In genomic region chr10:105851136-105851535, GRCm38 (mm10) we compare ENCODE assay signal across 33 mouse cellular contexts. TPM values are rescaled to one million over a fixed set of nuclear protein-coding genes. Genes with fewer than 3 reads are reported as not detected.
DNase-seq lines count a peak whose midpoint lies in the region; ATAC-seq and TF ChIP-seq lines count a peak whose summit lies in the region.
"Had no signal": no experiment of that assay in that cellular context is flagged by ENCODE, and none has a peak within 500 bp of the region (broad histone marks: within the 10 kb centered on the region; RNA-seq: fewer than 3 reads in every experiment).

No protein-coding gene starts in this region.

- intact Hi-C loops in heart, adult 2 months (cut with DNase I), result no loop called here

- no peaks in the 10 kb centered on the region for H3K79me2 ChIP-seq in heart, adult 2 months (replicated peaks; ENCODE audit: control insufficient read depth, insufficient read depth, low read length)

- peaks cover 4% of the 10 kb centered on the region for H3K36me3 ChIP-seq in heart, adult 2 months (ENCODE audit: control insufficient read depth, insufficient read depth, low read length)
- peaks cover 8% of the 10 kb centered on the region; the same call in 1 of the 2 replicates for H3K36me3 ChIP-seq in heart, embryonic 11.5 days (ENCODE audit: control insufficient read depth, insufficient read depth, low read length)

- H3K4me3 ChIP-seq in heart, adult 2 months, result no peak overlapping the region
- no peak overlapping the region for H3K4me3 ChIP-seq in heart, embryonic 11.5 days (ENCODE audit: low read depth, low read length)
- H3K4me3 ChIP-seq in lung, adult 2 months (replicated peaks; ENCODE audit: extremely low read depth, low read depth, low read length), result no peak overlapping the region
- H3K4me3 ChIP-seq: embryonic facial prominence, embryonic 12.5 days; forebrain, embryonic 10.5 days; forebrain, embryonic 15.5 days; hindbrain, embryonic 13.5 days; liver, embryonic 12.5 days; megakaryocyte, embryonic 14.5 days; midbrain, embryonic 12.5 days; neural tube, embryonic 13.5 days had no signal

- no peak overlapping the region for H3K4me2 ChIP-seq in heart, embryonic 11.5 days
- H3K4me2 ChIP-seq: embryonic facial prominence, embryonic 12.5 days; forebrain, embryonic 15.5 days; hindbrain, embryonic 13.5 days; liver, embryonic 12.5 days; midbrain, embryonic 12.5 days; neural tube, embryonic 13.5 days had no signal

- no peak for ATAC-seq in cerebellum, adult (ENCODE audit: insufficient number of reproducible peaks, low FRiP score, low TSS enrichment)
- no peak for ATAC-seq in heart, embryonic 11.5 days (replicated peaks; ENCODE audit: insufficient number of reproducible peaks, low FRiP score, low TSS enrichment)
- ATAC-seq: activated CD4-positive, CD25-positive, alpha-beta regulatory T cell, adult 4 months; forebrain, embryonic 15.5 days; intestine, embryonic 16.5 days; liver, embryonic 12.5 days; liver, postnatal 0 days; lung, postnatal 0 days had no signal

- H3K4me1 ChIP-seq in heart, adult 2 months (ENCODE audit: control insufficient read depth, insufficient read depth, low read length), result no peaks in the 10 kb centered on the region
- H3K4me1 ChIP-seq in heart, embryonic 11.5 days (ENCODE audit: control insufficient read depth, insufficient read depth, low read length), result no peaks in the 10 kb centered on the region
- no peaks in the 10 kb centered on the region for H3K4me1 ChIP-seq in lung, adult 2 months (ENCODE audit: control insufficient read depth, insufficient read depth, low read length)
- H3K4me1 ChIP-seq: embryonic facial prominence, embryonic 12.5 days; forebrain, embryonic 10.5 days; forebrain, embryonic 15.5 days; hindbrain, embryonic 13.5 days; liver, embryonic 12.5 days; megakaryocyte, embryonic 14.5 days; midbrain, embryonic 12.5 days; neural tube, embryonic 13.5 days had no signal

- no peak for TF ChIP-seq EP300 in heart, adult 2 months (IDR thresholded peaks at IDR 0.05; ENCODE audit: insufficient read depth, low read depth, low read length)

- 48% methylated on average over 4 of the region's 4 CpGs for WGBS in heart, adult 2 months
- WGBS in heart, embryonic 11.5 days (ENCODE audit: insufficient replicate concordance), result 56% methylated on average over 4 of the region's 4 CpGs
- WGBS in lung, adult 2 months, result 65% methylated on average over 4 of the region's 4 CpGs

- H3K27ac ChIP-seq in heart, adult 2 months, result no peak overlapping the region
- no peak overlapping the region for H3K27ac ChIP-seq in heart, embryonic 11.5 days (ENCODE audit: low read depth, low read length)
- H3K27ac ChIP-seq: embryonic facial prominence, embryonic 12.5 days; forebrain, embryonic 10.5 days; forebrain, embryonic 15.5 days; hindbrain, embryonic 13.5 days; kidney, postnatal 0 days; liver, embryonic 12.5 days; midbrain, embryonic 12.5 days; neural tube, embryonic 13.5 days; stomach, postnatal 0 days had no signal

- peak; percentile 24 to 68 for DNase-seq in cerebellum, postnatal 25 days
- peak; percentile 44 for DNase-seq in heart, adult 11 months
- DNase-seq in heart, adult 2 months, result no peak
- peak; percentile 20 for DNase-seq in heart, postnatal 4 days
- DNase-seq in lung, adult 2 months, result no peak
- DNase-seq: adrenal gland, adult 2 months; adrenal gland, postnatal 36 days; B cell, adult 2 months; gastrocnemius, postnatal 14 days; heart, postnatal 36 days; kidney, adult 8-10 months; kidney, postnatal 4 days; left cerebral cortex, postnatal 4 days; liver, postnatal 0 days; lung, postnatal 4 days; right cerebral cortex, postnatal 4 days; thymus, adult 18-20 months; thymus, postnatal 25 days had no signal

- no peak for TF ChIP-seq POLR2A in heart, adult 2 months (IDR thresholded peaks at IDR 0.05; ENCODE audit: insufficient read depth, low read depth, low read length)
- no peak for TF ChIP-seq POLR2A in lung, adult 2 months (IDR thresholded peaks at IDR 0.05; ENCODE audit: borderline replicate concordance, extremely low read depth, low read depth, low read length)

- no peaks in the 10 kb centered on the region for H3K9me3 ChIP-seq in heart, embryonic 11.5 days (replicated peaks; ENCODE audit: control insufficient read depth, low read length)
- H3K9me3 ChIP-seq: embryonic facial prominence, embryonic 12.5 days; forebrain, embryonic 10.5 days; forebrain, embryonic 15.5 days; hindbrain, embryonic 13.5 days; liver, embryonic 12.5 days; megakaryocyte, embryonic 14.5 days; midbrain, embryonic 12.5 days; neural tube, embryonic 13.5 days had no signal

- no peaks in the 10 kb centered on the region for H3K27me3 ChIP-seq in heart, adult 2 months (ENCODE audit: control insufficient read depth, insufficient read depth, low read length)
- no peaks in the 10 kb centered on the region for H3K27me3 ChIP-seq in heart, embryonic 11.5 days (ENCODE audit: control insufficient read depth, insufficient read depth, low read length)
- H3K27me3 ChIP-seq: embryonic facial prominence, embryonic 12.5 days; forebrain, embryonic 15.5 days; hindbrain, embryonic 13.5 days; liver, embryonic 12.5 days; megakaryocyte, embryonic 14.5 days; midbrain, embryonic 12.5 days; neural tube, embryonic 13.5 days had no signal

- TF ChIP-seq CTCF in heart, adult 2 months (IDR thresholded peaks at IDR 0.05), result no peak
- no peak for TF ChIP-seq CTCF in lung, adult 2 months (IDR thresholded peaks at IDR 0.05; ENCODE audit: insufficient read depth, low read length)

- no peak overlapping the region for H3K9ac ChIP-seq in heart, adult 2 months (ENCODE audit: low read depth, low read length)
- no peak overlapping the region for H3K9ac ChIP-seq in heart, embryonic 11.5 days (ENCODE audit: low read depth, low read length)
- H3K9ac ChIP-seq: embryonic facial prominence, embryonic 12.5 days; forebrain, embryonic 15.5 days; hindbrain, embryonic 13.5 days; liver, embryonic 12.5 days; liver, postnatal 0 days; midbrain, embryonic 12.5 days; neural tube, embryonic 13.5 days had no signal

RNA-seq across cellular contexts. Expression of gene Mettl25, which starts 10.0 kb away (rescaled TPM):
- total RNA-seq in heart, adult 2 months (2021), result 1 to 10 TPM; 3.9 to 4.2 TPM
- polyA plus RNA-seq in heart, adult 2 months (2012; rRNA removed), result 2.0 and 3.0 TPM in 2 replicates
- 1 to 10 TPM; 8.2 to 9.1 TPM for total RNA-seq in heart, postnatal 4 days (2021)
- 9.0 and 12.4 TPM in 2 replicates for polyA plus RNA-seq in heart, embryonic 11.5 days (2014; fragmentation: Nextera tagmentation; extraction: Ambion mirVana)
- 4.8 and 5.3 TPM in 2 replicates for polyA plus RNA-seq in lung, adult 2 months (2012; rRNA removed)

RNA-seq across cellular contexts. Expression of gene Ccdc59, which starts 10.3 kb away (rescaled TPM):
- 10 to 100 TPM; 11.2 to 11.3 TPM for total RNA-seq in heart, adult 2 months (2021)
- polyA plus RNA-seq in heart, adult 2 months (2012; rRNA removed), result 3.6 and 4.9 TPM in 2 replicates
- 10 to 100 TPM; 15.4 to 15.7 TPM for total RNA-seq in heart, postnatal 4 days (2021)
- polyA plus RNA-seq in heart, embryonic 11.5 days (2014; fragmentation: Nextera tagmentation; extraction: Ambion mirVana), result 39.3 and 43.5 TPM in 2 replicates
- polyA plus RNA-seq in lung, adult 2 months (2012; rRNA removed), result 5.1 and 5.9 TPM in 2 replicates

Comparison
In these comparisons a context has a peak if more than half of its experiments do, and no peak if none do; other contexts are left out.
1. DNase-seq: peak in cerebellum, postnatal 25 days (2 of 2), heart, adult 11 months (single experiment) and heart, postnatal 4 days (single experiment); none in heart, adult 2 months (0 of 2) and lung, adult 2 months (single experiment).